Mouse (Mus musculus): Measurements from ENCODE around the gene Chd8. TPM values are rescaled to one million over a fixed set of nuclear protein-coding genes. Genes with fewer than 3 reads are reported as not detected.
"Not testable (repeated sequence)": the region's sequence is repeated elsewhere in the genome, so short reads cannot be mapped to it uniquely, and the experiment has no call there.

Chd8 gene
- 10 to 100 TPM; 38.6 to 43.2 TPM for total RNA-seq (2021)

DNA sequence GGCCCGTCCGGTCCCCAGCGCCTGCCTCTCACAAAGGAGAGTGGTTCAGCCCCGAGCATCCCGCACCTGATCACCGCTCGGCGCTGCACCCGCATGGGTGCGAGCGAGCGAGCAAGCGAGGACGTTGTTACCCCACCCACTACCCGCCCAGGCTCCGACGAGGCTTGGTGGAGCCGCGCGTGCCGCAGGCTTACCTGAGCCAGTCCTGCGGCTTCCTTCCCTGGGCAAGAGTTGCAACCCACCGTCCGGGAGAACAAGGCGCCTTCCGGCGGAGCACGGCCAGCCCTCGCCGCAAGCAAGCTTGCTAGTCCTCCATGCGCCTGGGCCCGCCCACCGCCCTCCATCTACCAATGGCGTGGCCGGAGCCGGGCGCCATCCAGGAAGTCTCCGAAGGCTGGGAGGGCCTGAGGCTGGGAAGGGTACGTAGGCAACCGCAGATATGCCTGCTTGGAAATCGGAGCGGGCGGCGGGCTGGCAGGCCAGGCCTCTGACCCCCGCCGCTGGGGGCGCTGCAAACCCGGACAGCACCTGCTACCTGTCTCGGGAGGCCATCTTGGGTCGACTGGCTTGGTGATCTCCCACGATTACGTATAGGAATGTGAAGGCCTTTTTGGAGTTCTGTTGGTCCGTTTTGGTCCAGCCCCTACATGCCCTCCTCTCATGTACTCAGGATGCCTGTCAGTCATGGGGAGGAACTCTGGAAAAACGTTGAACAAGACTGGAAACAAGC lies at the start of gene Chd8:
Gene Chd8, minus strand, starts transcription at position 297 of the 730 bp plus-strand sequence.
- peak; percentile 97 for DNase-seq
- intact Hi-C loops (cut with DNase I): loop anchor here (1.0 to 5.0 kb wide), 4 partner anchors 13 to 155 kb away; partner anchors contain the start of genes Hnrnpc, Mettl3, Rab2b and Tox4

- intact Hi-C loops (cut with DNase I): loop anchor here (10.0 kb wide), 1 partner anchor 421 kb away; the partner anchor contains the start of gene Mettl17
These were observed 48.5 kb upstream of the Chd8 start for GRCm38 (mm10) chr14:52306100-52306499.

DNA sequence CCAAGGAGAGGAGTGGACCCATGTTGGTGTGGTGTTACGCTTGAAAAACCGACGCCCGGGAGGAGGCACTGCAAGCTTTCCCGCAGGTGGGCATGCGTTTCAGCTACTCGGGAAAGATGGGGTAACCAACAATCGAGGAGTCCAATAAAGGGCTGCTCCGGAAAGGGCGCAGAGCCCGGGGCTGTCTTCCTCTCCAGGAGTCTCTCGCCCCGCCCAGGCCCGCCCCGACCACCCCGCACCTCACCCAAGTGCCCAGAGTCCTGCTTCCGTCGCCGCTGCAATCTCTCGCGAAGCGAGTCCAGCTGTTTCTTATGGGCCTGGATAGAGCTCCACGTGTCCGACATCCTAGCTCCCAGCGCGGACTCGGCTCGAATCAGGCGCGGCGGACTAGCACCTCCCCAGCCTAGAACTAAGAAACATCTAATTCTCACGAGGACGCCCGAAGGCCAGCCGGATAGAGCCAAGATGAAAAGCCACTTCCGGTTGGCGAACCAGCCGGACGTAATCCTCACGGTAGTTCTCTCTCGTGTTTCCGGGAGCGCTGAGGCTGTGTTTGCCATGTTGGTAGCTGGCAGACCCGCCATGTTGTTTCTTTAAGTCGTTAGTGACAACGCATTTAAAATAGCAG lies 47.2 kb upstream of the Chd8 start, which contains the start of gene Mettl3:
Gene Mettl3, minus strand, starts transcription at position 485 of the 628 bp plus-strand sequence.
- DNase-seq: peak; percentile 90 to 92
- intact Hi-C loops (cut with DNase I): loop anchor here (2.0 to 10.0 kb wide), 3 partner anchors 26 to 420 kb away; partner anchors contain the start of genes Chd8, Mettl17, Rab2b and Tox4

More at GRCm38 (mm10) chr14:52306100-52306499, 48.5 kb upstream of the Chd8 start:
- no peak for DNase-seq

DNA sequence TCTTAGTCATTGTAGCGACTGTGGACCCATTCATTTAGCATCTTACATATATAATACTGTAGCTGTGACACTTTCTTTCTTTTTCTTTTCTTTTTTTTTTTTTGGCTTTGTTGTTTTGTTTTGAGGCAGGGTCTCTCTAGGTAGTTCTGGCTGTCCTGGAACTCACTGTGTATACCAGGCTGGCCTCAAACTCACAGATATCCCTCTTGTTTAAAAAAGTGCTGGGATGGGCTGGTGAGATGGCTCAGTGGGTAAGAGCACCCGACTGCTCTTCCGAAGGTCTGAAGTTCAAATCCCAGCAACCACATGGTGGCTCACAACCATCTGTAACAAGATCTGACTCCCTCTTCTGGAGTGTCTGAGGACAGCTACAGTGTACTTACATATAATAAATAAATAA lies 45.9 kb upstream of the Chd8 start:
- intact Hi-C loops (cut with DNase I): loop anchor here (10.0 kb wide), 1 partner anchor 419 kb away; the partner anchor contains the start of gene Mettl17
- DNase-seq: not testable (repeated sequence)

GRCm38 (mm10) chr14:52295558-52296264 lies 38.1 kb upstream of the Chd8 start:
- intact Hi-C loops (cut with DNase I): loop anchor here (1.0 kb wide), 1 partner anchor 43 kb away; no protein-coding TSS in a partner anchor
- no peak for DNase-seq

- DNase-seq: no peak
- intact Hi-C loops (cut with DNase I): no loop called here
These were observed 26.6 kb upstream of the Chd8 start for GRCm38 (mm10) chr14:52284191-52284590.

- intact Hi-C loops (cut with DNase I): no loop called here
- no peak for DNase-seq
These were observed 26.0 kb upstream of the Chd8 start for GRCm38 (mm10) chr14:52283629-52284028.

GRCm38 (mm10) chr14:52279747-52280120 lies 22.2 kb upstream of the Chd8 start:
- no peak for DNase-seq
- intact Hi-C loops (cut with DNase I): loop anchor here (1.0 to 2.0 kb wide), 2 partner anchors 21 to 25 kb away; partner anchors contain the start of gene Mettl3

DNA sequence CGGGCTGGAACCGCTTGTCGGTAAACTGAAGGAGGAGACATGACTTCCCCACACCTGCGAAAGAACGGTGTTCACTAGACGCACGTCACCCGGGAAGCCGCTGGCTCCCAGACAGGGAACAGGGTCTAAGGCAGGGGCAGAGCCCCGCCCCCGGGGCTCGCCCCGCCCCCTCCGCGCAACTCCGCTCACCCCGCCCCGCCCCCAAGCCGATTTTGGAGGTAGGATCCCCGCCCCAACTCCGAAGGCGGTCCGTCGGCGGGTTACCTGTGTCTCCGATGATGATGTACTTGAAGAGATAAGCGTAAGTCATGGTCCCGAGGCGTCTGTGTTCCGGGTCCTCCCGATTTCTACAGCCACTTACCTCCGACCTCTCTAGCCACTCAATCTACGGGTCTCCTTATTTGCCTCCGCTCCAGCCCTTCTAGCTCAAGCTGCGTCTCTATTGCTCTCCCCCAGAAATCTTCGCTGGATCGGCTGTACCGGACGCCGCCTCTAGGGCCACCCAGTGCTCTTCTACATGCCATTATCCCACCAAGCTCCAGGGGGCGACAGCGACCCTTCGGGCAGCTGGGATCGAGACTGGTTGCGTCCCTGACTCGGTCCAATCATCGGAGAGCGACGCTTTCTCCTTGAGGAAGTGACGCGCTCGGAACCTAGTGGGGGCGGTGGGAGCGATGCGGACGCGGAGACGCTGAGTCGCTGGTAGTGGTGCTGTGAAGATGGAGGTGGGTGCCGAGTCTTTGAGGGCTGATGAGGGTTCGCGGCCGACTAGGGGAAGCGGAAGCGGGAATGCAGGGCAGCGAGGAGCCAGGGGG lies 21.6 kb upstream of the Chd8 start, which contains the start of the genes Tox4 and Rab2b:
Gene Tox4, plus strand, starts transcription at position 215 of the 815 bp plus-strand sequence.
Gene Rab2b, minus strand, starts transcription at position 614 of the 815 bp plus-strand sequence.
- peak; percentile 98 to 99 for DNase-seq
- intact Hi-C loops (cut with DNase I): loop anchor here (1.0 to 2.0 kb wide), 2 partner anchors 21 to 26 kb away; partner anchors contain the start of gene Mettl3

DNA sequence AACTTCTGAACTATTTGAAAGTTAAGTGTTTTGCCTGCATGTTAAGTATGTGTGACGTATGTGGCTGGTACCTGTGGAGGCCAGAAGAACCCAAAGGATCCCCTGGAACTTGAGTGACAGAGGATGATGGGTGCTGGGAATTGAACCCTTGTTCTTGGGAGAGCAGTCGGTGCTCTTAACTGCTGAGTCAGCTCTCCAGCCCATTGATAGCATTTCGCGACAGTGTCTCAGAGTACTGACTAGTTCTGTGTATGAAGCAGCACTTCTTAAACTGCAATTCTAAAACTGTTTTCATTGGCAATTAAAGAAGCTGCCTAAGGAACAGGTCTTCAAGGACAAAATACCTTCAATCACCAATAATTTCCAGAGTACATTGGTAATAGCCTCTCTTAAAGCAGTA lies 19.6 kb upstream of the Chd8 start:
- DNase-seq: no peak
- intact Hi-C loops (cut with DNase I): no loop called here

DNA sequence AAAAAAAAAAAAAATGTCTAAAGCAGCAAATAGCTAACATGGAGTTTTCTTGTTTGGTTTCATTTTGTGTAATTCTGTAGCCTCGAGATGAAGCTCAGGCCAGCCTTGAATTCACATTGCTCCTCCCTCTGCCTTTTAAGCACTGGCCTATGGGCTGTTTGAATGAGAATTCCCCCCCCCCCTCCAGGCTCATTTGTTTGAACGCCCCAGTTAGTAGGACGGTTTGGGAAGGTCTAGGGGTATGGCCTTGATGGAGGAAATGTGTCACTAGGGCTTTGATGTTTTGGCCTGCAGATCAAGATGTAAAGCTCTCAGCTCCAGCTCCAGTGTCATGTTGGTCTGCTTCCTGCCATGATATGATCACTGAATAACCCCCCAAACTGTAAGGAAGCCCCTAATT lies 15.2 kb upstream of the Chd8 start:
- intact Hi-C loops (cut with DNase I): no loop called here
- no peak for DNase-seq

GRCm38 (mm10) chr14:52256311-52257175 lies 1.0 kb downstream of the Chd8 start:
- intact Hi-C loops (cut with DNase I): loop anchor here (1.0 to 5.0 kb wide), 3 partner anchors 12 to 154 kb away; partner anchors contain the start of genes Hnrnpc and Mettl3

GRCm38 (mm10) chr14:52246129-52246528 lies 11.5 kb downstream of the Chd8 start:
- intact Hi-C loops (cut with DNase I): no loop called here
- DNase-seq: no peak

More at GRCm38 (mm10) chr14:52256311-52257175, 1.0 kb downstream of the Chd8 start:
- no peak for DNase-seq

DNA sequence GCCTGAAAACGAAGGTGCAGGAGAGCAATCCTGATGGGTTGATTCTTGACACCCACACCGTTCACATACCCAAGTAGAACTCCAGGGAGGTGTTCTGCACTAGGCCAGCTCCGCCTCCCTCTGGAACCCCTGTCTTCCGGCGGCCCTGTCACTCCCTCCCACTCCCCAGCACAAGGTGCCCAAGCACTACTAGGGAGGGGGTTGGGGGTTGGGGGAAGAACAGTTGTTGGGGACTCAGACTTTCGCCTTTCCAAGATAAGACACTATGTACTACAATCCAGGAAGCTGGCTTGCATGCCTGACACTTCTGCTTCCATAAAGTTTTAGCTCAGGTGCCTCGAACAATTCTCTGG lies 12.9 kb downstream of the Chd8 start:
- intact Hi-C loops (cut with DNase I): loop anchor here (1.0 kb wide), 1 partner anchor 13 kb away; the partner anchor contains the start of gene Chd8
- DNase-seq: no peak

DNA sequence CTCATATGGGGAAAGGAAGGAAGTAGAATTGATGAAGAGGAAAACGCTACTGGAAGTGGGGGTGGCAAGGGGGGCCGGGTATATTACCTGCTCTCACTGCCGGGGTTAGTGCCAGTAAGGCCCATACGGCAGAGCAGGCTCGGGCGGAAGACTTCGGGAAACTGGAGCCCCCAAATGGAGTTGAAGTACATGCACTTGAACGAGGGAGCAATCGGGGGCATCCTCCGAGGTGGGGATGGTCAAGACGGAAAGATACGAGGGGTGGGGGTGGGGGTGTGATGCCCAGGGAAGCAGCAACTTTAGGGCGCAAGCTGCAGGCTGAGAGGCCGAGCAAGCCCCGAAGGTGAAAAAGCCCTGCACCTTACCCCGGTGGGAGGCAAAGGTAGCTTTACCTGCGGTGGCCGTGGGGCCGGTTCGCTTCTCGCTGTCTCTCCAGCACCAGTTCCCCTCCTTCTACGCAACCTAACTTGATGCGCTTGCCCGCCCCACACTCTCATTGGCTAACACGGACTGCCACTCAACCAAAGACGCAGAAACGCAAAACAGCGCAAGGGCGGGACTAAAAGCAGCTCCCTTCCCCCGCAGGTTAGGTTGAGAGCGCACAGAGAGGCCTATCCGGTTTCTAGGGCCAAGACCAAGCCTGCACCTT lies 13.4 kb downstream of the Chd8 start:
- intact Hi-C loops (cut with DNase I): loop anchor here (1.0 kb wide), 1 partner anchor 13 kb away; the partner anchor contains the start of gene Chd8
- peak; percentile 99 to 100 for DNase-seq

DNA sequence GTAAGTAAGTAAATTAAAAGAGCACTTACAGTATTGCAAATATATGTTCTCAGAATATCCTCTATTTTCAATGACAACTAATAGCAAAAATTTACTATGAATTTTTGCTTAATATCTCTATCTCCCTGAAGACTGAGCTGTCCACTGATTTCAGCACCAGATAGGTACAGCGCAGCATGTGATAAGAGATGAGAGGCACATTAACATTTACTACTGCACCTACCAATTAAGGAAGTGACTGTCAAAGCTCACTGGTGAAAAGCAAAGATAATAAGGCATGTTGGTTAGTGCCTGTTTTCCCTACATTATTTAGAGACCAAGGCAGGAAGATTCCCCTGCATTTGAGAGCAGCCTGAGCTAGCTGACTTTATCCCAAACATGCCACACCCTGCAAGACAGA lies 21.4 kb downstream of the Chd8 start:
- no peak for DNase-seq
- intact Hi-C loops (cut with DNase I): no loop called here

- DNase-seq: peak; percentile 24 to 26
- intact Hi-C loops (cut with DNase I): no loop called here
These were observed 22.4 kb downstream of the Chd8 start for GRCm38 (mm10) chr14:52235165-52235564.

DNA sequence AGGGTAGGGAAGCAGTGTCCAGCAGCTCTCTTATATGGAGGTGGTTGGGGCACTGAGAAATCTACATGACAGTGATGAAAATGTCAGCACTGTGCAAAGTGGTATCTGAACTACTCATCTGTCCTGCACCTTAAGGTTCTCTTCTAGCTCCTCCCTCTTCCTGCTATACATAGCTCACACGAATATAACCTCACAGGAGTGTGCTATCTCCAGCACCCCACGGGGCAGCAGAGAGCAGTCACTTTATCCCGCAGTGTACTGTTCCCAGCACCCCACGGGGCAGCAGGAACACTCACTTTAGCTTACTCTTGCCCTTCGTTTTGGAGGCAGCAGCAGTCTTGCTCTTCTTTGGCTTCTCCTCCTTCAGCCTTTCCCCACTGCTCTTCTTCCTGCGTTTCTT lies 25.3 kb downstream of the Chd8 start:
- intact Hi-C loops (cut with DNase I): no loop called here
- DNase-seq: no peak

All from heart, postnatal 36 days (tissue).